Mouse (Mus musculus) limb, embryonic 14.5 days (tissue): ENCODE data around the gene Tlr12. TPM values are rescaled to one million over a fixed set of nuclear protein-coding genes. Genes with fewer than 3 reads are reported as not detected.
"Not testable (repeated sequence)": the region's sequence is repeated elsewhere in the genome, so short reads cannot be mapped to it uniquely, and the experiment has no call there.

Source experiments
- ATAC-seq: fragments of 200-750 bp; cut with Nextera tagmentation; 2 replicates; pipeline ENCODE4 v1.8.0; 2017; ENCODE audit warnings: low read depth, moderate number of reproducible peaks, moderate TSS enrichment; ENCODE audit not compliant: low FRiP score
- DNase-seq: peaks from one replicate; pipeline ENCODE4 v3.0.0-alpha.2; 2015; ENCODE audit warnings: low spot score
- H3K27ac ChIP-seq: fragments of 300-500 bp; sonication (generic); replicated peaks from 2 replicates; pipeline ENCODE4 v1.5.1; 2014; ENCODE audit warnings: low read depth, mild to moderate bottlenecking, low read length, moderate library complexity, mixed read lengths
- H3K27me3 ChIP-seq: fragments of 300-500 bp; sonication (generic); 2 replicates; pipeline ENCODE4 v1.6.1; 2014; ENCODE audit warnings: low read length, mixed read lengths; ENCODE audit not compliant: control insufficient read depth, insufficient read depth
- H3K36me3 ChIP-seq: fragments of 300-500 bp; sonication (generic); 2 replicates; pipeline ENCODE4 v1.6.1; 2014; ENCODE audit warnings: mild to moderate bottlenecking, low read length, moderate library complexity, mixed read lengths; ENCODE audit not compliant: control insufficient read depth, insufficient read depth
- H3K4me1 ChIP-seq: fragments of 300-500 bp; sonication (generic); 2 replicates; pipeline ENCODE4 v1.6.1; 2014; ENCODE audit warnings: antibody characterized with exemption, low read length, mixed read lengths; ENCODE audit not compliant: control insufficient read depth, insufficient read depth
- H3K4me2 ChIP-seq: fragments of 300-500 bp; sonication (generic); replicated peaks from 2 replicates; pipeline ENCODE4 v1.6.1; 2014; ENCODE audit warnings: low read depth, mild to moderate bottlenecking, low read length, moderate library complexity; ENCODE audit not compliant: severe bottlenecking
- H3K4me3 ChIP-seq: fragments of 300-500 bp; sonication (generic); replicated peaks from 2 replicates; pipeline ENCODE4 v1.5.1; 2014; ENCODE audit warnings: low read length
- H3K9ac ChIP-seq: fragments of 300-500 bp; sonication (generic); 2 replicates; pipeline ENCODE4 v1.6.1; 2014; ENCODE audit warnings: mild to moderate bottlenecking, low read depth, low read length, moderate library complexity; ENCODE audit not compliant: severe bottlenecking
- H3K9me3 ChIP-seq: fragments of 300-500 bp; sonication (generic); 2 replicates; pipeline ENCODE4 v1.6.1; 2016; ENCODE audit warnings: low read length; ENCODE audit not compliant: control insufficient read depth
- POLR2A ChIP-seq: fragments of 200-500 bp; IDR thresholded peaks from 2 replicates; pipeline ENCODE4 v1.8.0; 2012; ENCODE audit warnings: inconsistent platforms, mild to moderate bottlenecking, moderate library complexity, borderline replicate concordance; ENCODE audit not compliant: insufficient read depth, insufficient read length; ENCODE audit errors: extremely low read depth
- WGBS: fragments of 180-500 bp; shearing (Covaris S2); extraction: QIAGEN DNeasy Blood & Tissue Kit; methylation state at CpG from one replicate; pipeline ENCODE4 v1.1.7; 2014; 5-methylcytosine and 5-hydroxymethylcytosine counted together
- polyA plus RNA-seq, 2 experiments: library from polyadenylated mRNA; depleted of rRNA in 1 of 2; stranded (reverse) in 1 of 2; unstranded in 1 of 2; fragments of >200 nt; fragmentation: Nextera tagmentation in 1 of 2; extraction: Ambion mirVana in 1 of 2; gene quantifications; 2 replicates each; pipeline versions ENCODE4 v1.2.1 to v1.2.3; 2012 to 2014

Gene Tlr12
- polyA plus RNA-seq, 2 experiments = 0.40 to 0.82 TPM

DNA sequence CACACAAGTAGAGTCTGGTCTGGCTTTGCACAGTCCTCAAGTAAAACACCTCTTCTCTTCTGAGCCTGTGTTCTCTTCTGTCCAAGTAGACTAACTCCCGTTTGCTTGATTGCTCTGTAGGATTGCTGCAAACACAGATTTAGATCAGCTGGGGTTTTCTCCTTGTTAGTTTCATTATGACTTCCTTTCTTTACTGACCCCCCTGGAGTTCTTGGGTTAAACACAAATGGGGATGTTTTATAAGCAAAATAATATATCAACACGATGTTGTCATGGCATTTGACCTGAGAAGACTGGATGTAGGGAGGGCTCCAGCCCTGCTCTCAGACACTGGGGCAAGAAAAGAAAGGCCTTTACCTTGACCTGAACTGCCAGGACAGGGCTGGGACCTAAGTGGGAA is 544 bp upstream of the Tlr12 start:
- no peaks in the 10 kb centered on the region for H3K36me3 ChIP-seq
- ATAC-seq = peak; percentile 44; the same call in 1 of the 2 replicates
- no peak overlapping the region for H3K9ac ChIP-seq
- H3K4me1 ChIP-seq = peaks cover 15% of the 10 kb centered on the region
- no peak for TF ChIP-seq POLR2A
- peak; percentile 7 for DNase-seq
- no peak overlapping the region for H3K4me3 ChIP-seq
- H3K9me3 ChIP-seq = no peaks in the 10 kb centered on the region
- H3K27ac ChIP-seq = peak overlapping the region; percentile 69
- 14% methylated on average over 2 of the region's 2 CpGs for WGBS
- no peaks in the 10 kb centered on the region for H3K27me3 ChIP-seq
- no peak overlapping the region for H3K4me2 ChIP-seq

DNA sequence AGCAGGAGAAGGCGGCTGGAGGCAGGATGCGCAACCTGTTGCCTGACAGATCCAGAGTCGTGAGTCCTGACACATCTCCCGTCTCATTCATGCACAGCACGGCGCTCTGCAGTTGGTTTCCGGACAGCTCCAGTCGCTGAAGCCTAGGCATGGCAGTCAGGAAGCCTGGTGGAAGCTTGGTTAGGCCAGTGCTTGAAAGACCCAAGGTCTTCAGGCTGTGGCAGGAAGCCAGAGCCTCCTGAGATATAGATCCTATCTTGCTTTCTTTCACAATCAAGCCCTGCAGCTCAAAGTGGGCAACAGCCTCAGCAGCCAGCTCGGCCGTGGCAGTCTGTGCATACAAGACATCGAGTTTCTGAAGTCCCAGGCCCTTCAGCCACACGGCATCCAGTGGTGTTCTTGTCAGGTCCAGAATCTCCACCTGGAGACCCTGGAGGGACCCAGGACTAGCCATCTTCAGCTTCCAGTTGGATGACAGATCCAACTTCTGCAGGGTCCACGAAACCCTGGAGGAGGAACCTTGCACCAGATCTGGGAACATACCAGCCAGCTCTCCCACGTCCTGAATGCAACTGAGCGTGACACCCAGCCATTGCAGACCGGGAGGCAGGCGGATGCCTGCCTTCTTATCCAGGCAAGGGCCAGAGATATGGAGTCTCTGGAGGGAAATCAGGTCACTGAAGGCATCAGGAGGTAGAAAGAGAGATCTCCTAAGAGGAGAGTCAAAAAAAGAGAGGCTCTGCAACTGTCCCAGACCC is 877 bp downstream of the Tlr12 start:
- no peak for ATAC-seq
- Histone ChIP-seq H3K4me1 (peaks cover 15% of the 10 kb centered on the region), H3K4me2 (no peak overlapping the region), H3K9me3 (no peaks in the 10 kb centered on the region), H3K4me3 (no peak overlapping the region), H3K9ac (no peak overlapping the region), H3K27me3 (no peaks in the 10 kb centered on the region), H3K36me3 (no peaks in the 10 kb centered on the region), H3K27ac (no peak overlapping the region)
- no peak for DNase-seq
- 74% methylated on average over 17 of the region's 17 CpGs for WGBS
- no peak for TF ChIP-seq POLR2A

DNA sequence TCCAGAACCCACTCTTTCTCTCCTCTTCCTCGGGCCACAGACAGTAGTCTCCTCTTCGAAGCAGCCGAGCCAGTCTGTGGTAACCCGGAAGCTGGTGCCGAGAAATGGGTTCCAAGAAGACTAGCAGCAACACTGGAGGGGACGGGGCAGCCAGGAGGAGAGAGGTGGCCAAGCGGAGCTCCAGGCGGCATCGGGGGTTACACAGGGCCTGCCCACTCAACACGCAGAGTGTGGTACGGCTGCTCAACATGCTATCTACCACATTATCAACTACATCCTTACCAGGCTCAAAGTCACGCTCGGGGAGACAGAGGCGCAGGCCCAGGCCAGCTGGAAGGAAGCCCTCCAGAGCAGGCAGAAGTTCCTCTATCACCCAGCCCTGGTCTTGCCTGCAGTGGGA is 2.7 kb downstream of the Tlr12 start:
- no peak overlapping the region for H3K4me2 ChIP-seq
- H3K27ac ChIP-seq = no peak overlapping the region
- ATAC-seq (no peak), DNase-seq (no peak)
- TF ChIP-seq POLR2A = no peak
- no peaks in the 10 kb centered on the region for H3K36me3 ChIP-seq
- no peak overlapping the region for H3K9ac ChIP-seq
- WGBS = 92% methylated on average over 14 of the region's 14 CpGs
- H3K4me3 ChIP-seq = no peak overlapping the region
- H3K4me1 ChIP-seq = peaks cover 16% of the 10 kb centered on the region
- H3K9me3 ChIP-seq = no peaks in the 10 kb centered on the region
- H3K27me3 ChIP-seq = no peaks in the 10 kb centered on the region

DNA sequence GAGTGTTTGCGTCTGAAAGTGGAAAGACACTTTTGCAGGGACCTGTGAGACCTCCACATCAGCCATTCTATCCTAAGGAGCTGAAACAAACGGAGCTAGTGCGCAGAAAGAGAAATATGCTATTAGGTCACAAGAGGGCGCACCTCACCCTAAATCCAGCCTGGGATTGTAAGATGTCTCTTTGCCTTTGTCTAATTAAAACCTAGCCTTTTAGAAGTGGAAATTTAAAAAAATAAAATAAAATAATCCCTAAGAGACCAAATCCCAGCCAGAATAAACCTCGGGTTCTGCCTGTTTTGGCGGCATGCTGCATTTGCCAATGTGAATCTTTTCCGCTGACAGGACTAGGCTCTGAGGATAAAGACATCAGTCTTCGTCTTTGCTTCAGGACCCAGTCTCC is 5.1 kb downstream of the Tlr12 start:
- H3K27ac ChIP-seq = no peak overlapping the region
- TF ChIP-seq POLR2A = no peak

DNA sequence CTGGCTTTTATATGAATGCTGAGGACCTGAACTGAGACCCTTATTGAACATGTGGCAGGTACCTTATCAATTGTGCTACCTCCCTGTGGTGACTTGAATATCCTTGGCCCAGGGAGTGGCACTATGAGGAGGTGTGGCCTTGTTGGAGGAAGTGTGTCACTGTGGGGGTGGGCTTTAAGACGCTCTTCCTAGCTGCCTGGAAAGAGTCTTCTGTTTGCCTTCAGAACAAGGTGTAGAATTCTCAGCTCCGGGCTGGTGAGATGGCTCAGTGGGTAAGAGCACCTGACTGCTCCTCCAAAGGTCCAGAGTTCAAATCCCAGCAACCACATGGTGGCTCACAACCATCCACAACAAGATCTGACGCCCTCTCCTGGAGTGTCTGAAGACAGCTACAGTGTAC is 6.7 kb downstream of the Tlr12 start:
- not testable (repeated sequence) for H3K27me3 ChIP-seq, H3K9ac ChIP-seq, ATAC-seq, H3K27ac ChIP-seq, H3K4me1 ChIP-seq, H3K4me3 ChIP-seq, DNase-seq, H3K4me2 ChIP-seq, H3K9me3 ChIP-seq, H3K36me3 ChIP-seq
- WGBS = 78% methylated on average over 2 of the region's 3 CpGs

More for the DNA sequence above, 5.1 kb downstream of the Tlr12 start:
- Histone ChIP-seq H3K9ac (no peak overlapping the region), H3K27me3 (no peaks in the 10 kb centered on the region), H3K4me1 (peaks cover 16% of the 10 kb centered on the region), H3K9me3 (no peaks in the 10 kb centered on the region), H3K36me3 (no peaks in the 10 kb centered on the region), H3K4me3 (no peak overlapping the region), H3K4me2 (no peak overlapping the region)
- DNase-seq (peak; percentile 81), ATAC-seq (no peak)
- 13% methylated on average over 8 of the region's 8 CpGs for WGBS
